Mouse (Mus musculus): ENCODE measurements at regions not wholly inside any gene's neighbourhood (a gene's known extent, or its start where the extent isn't known, plus 50 kb on each side); places are given as distances from the start of the nearest gene placed in this dataset.

DNA sequence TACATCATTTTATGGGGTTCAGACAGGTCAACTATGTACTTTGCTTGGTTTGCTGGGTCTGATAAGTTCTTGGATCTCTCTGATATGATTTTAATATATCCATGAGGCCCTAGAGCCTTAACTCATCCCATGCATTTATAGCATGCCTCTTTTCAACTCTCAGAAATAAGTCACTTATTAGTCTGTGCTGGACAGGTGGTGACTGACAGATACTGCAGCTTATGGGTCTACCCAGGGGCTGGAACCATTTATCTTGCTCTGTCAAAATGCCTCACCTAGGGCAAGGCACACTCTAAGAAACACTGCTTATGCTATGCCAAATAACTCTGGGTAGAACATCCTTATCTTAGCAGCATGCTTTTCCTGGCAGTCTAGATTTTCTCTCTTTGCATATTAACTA, 225.6 kb downstream of the Mbnl1 start:
- no peak for DNase-seq

DNA sequence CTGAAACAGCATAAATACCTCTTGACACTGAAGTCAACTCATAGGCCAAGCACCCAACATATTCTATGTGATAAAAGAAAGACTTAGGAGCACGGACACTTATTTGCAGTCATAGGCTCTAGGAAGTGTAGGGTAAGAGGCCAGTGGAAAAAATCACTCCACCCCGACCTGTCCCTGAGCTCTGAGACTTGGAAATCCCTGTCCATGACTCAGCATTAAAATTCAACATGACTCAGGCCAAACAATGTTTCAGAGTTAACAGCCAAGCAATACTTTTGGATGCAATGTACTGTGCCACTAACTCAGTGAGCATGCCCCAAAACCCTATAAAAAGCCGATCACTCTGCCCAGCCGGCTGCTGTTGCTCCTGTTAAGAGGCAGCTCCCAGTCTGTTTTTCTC, 234.5 kb downstream of the Mbnl1 start:
- no peak for DNase-seq

DNA sequence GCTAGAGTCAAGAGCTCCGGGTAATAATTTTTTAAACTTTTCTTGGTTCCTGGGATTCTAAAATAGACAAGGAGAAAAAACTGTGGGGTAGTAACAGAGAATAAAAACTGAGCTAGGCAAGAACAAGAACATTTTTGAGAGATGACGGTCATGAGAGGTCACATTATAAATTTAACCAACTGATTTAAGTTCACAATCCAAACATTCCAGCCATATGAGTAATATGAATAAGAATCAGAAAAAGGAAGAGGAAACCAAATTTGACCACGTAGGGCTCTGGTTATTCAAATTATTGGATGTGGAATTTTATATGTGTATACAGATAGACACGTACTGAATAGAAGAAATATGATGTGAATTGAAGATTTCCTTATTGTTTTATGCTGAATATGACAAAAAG, 240.3 kb downstream of the Mbnl1 start:
- no peak for DNase-seq

DNA sequence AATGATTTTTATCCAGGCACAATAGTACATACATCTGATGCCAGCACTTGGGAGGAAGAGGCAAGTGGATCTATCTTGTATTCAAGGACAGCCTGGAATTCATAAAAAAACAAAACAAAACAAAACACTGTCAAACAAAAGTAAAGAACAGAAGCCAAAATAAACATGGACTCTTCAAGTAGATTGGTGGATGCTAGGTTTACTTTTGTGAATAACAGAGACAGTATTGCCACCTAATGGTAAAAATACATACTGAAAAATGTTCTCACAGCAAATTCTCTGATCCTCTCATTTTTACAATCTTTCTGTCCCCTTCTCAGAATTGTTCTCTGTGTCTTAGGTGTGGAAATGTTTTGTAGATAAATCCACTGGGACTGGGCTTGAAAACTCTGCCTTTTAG, 247.7 kb downstream of the Mbnl1 start:
- no peak for DNase-seq

DNA sequence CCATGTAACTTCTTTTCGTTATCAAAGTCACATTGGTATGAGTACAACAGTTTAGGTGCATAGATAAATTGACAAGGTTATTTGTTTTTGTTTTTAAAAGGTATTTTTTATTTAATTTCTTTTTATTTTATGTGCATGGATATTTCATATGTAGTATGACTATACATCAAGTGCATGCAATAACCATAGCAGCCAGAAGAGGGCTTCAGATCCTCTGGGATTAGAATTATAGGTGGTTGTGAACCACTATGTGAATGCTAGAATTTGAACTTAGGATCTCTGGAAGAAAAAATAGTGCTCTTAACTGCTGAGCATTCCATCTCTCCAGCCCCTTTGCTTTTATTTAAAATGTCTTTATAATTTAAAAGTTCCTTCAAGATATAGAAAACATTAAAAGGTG, 258.7 kb downstream of the Mbnl1 start:
- DNase-seq = no peak

DNA sequence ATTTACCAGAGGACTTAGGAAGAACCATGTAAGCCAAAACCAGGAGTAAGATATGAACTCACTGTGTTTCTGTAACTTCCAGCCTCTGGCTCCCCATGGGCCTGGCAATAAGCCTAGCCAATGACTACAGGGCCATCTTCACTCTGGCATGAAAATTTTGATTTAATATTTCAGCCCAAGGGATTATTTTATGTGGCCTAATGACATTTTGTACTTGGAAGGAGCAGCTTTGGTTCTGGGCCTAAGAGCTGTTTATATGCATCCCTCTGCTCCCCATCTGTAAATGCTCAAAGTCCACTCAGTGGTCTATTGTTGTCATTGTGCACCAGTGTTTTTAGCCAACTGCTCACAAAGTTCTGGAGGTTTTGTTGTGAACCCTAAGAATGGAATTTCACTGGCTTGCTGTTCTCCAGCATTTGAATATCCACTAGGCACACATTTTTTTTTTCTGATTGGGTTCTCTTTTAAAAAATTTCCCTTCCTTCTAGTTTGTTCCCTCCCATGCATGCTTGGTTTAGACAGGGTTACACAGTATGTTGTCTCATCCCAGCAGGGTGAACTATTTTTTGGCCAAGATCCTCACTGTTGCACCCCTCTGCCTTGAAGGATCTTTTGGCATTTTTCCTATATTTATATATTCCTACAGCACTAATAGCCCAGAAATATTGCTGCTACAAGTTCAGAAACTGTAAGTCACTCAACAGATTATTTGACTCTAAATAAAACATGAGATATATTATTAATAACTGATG, 261.9 kb upstream of the P2ry1 start:
- peak; percentile 47 to 63 for DNase-seq

DNA sequence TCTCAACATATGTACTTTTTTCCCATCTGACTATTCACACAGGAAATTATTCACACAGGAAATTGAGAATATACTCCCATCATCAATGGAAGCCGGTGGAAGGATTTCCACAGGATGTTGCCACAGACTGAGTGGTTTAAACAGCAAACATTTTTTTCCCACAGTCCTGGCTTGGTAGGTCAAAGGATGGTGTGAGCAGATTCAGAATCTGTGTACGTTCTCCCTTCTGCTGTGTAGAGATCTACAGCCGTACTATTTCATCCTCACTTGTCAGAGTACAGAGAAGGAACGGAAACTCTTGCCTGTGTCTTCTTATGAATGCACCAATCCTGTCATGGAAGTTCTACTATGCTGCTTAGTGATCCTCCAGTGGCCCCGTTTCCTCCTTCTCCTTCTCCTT, 261.2 kb upstream of the P2ry1 start:
- no peak for DNase-seq

DNA sequence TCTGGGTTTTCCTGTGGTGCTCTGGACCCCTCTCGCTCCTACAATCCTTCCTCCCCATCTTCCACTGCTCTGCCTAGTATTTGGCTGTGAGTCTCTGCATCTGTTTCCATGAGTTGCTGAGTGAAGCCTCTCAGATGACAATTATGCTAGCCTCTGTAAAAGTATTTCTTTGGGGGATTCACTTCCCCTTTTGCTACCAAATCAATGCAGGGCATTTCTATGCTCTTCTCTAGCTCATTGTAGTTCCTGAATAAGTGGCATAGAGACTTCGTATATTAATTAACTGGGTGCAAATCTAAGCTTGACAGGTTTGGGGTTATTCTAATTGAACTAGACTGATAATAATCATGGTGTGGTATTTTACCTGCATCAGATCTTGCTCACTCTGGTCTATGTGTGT, 260.4 kb upstream of the P2ry1 start:
- DNase-seq = no peak

DNA sequence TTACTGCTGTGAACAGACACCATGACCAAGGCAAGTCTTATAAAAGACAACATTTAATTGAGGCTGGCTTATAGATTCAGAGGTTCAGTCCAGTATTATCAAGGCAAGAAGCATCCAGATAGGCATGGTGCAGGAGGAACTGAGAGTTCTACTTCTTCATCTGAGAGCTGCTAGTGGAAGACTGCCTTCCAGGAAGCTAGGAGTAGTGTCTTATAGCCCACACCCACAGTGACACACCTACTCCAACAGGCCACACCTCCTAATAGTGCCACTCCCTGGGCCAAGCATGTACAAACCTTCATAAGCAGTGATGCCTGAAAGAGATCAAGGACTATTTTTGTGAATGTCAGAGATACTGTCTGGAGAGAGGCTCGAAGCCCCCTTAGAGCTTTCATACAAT, 257.5 kb upstream of the P2ry1 start:
- no peak for DNase-seq

DNA sequence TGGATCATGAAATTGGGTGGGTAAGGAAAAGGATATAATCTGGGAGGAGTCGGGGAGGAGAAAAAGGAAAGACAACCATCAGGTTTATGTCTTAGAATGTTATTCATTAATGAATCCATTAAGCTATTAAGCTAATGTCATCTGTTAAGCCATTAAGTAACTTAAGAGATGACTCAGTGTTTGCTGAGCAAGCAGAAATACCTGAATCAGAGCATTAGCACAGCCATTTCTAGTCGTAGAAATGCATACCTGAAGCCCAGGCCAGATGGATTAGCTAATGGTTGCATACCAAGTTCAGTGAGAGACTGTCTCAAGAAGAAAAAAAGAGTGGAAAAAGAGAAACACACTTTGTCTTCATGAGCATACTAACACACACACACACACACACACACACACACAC, 244.0 kb upstream of the P2ry1 start:
- no peak for DNase-seq

DNA sequence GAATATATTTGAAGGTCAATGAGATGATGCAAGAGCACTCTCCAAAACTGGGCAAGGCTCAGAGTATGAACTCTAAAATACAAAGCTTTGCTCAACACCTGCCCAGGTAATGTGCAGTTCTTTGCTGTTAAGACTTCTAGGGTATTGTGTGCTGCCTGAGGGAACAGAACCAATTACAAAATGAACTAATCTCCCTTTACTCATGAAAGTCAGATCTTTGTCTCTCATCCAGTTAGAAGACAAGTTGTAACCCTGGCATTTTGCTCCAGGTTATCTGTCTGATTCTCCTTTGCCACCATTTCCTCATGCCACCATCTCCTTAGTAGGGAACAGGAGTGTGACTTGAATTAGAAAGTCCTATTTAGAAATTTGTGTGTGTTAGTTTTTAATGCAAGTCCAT, 243.5 kb upstream of the P2ry1 start:
- no peak for DNase-seq

DNA sequence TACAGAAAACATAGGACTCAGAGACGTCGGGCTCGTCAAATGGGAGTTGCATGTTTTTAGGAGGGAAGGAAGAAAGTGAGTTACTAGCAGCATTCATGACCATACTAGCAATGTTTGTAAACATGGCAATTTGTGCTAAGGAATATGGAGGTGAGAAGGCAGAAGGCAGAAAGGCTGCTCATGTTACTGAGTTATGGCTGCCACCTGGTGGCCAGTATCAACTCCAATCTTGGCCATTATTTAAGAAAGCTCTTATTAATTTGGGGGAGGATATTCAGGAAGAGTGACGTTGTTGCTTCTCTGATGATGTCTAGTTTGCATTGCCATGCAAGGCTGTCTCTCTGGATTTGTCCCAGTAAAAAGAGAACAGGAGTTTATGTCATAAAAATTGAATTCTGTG, 239.7 kb upstream of the P2ry1 start:
- DNase-seq = peak; percentile 29 to 65

DNA sequence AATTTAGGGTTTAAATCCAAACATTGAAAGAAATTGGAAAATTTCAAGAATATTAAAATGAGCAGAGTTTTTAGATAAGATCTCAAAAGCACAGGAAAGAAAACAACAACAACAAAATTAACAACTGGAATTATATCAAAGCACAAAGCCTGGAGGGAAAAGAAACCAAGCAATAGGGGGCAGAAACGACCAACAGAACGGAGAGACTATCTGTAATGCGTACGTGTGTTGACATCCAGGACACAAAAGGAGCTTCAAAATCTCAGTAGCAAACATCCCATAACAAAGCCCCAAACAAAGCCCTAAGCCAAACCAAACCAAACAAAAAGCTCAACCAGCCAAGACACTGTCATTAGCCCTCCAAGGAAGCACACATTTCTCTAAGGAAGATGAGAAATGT, 237.5 kb upstream of the P2ry1 start:
- no peak for DNase-seq

DNA sequence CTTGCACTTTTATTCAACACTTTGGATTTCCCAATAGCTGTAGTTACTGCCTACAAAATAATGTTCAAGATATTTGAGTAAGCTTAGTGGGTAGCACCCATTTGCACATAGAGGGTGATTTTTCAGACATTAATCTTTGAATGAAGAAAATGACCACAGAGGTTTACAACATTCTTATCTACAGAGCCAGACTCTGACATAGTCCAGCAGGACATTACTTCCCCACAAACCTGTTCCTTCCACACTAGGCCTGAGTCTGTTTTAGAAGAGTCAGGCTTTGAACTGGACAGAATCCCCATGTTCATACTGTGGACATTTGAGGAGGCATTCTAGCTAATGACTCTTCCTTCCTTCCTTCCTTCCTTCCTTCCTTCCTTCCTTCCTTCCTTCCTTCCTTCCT, 233.6 kb upstream of the P2ry1 start:
- DNase-seq = no peak

DNA sequence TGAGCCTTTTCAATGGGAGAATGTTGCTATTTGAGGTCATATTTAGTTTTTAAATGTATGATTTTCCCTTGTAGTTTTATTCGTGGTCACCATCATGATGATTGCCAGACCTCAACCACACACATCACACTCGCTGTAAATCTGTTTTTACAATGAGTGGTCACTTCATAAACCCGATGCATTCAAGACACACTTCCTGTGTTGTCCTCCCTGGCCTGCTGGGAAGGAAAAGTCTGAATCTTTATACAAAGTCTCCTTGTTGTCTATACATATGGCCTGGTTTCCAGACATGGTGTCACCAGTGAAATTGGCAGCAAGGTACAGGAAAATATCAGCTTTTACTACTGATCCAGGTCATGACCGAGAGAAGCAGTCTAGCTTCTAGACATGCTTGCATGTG, 230.7 kb upstream of the P2ry1 start:
- DNase-seq = no peak

DNA sequence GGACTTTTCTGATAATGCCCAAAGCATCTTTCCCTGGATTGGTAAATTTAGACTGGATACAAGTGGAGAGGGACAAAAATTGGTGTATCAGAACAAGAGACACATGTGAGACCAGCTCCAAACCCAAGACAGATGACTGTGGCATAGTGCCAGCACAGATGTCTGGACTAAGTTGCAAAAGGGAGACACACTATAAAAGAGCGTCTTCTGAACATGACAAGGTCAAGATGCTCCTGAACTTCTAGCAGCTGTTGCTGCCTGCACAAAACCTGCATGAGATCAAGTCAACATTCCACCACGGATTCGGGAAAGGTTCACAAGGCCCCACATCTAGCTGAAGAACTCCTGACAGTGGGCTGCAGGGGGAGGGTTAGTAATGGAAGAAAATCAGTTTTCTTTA, 229.2 kb upstream of the P2ry1 start:
- peak; percentile 36 to 55 for DNase-seq

DNA sequence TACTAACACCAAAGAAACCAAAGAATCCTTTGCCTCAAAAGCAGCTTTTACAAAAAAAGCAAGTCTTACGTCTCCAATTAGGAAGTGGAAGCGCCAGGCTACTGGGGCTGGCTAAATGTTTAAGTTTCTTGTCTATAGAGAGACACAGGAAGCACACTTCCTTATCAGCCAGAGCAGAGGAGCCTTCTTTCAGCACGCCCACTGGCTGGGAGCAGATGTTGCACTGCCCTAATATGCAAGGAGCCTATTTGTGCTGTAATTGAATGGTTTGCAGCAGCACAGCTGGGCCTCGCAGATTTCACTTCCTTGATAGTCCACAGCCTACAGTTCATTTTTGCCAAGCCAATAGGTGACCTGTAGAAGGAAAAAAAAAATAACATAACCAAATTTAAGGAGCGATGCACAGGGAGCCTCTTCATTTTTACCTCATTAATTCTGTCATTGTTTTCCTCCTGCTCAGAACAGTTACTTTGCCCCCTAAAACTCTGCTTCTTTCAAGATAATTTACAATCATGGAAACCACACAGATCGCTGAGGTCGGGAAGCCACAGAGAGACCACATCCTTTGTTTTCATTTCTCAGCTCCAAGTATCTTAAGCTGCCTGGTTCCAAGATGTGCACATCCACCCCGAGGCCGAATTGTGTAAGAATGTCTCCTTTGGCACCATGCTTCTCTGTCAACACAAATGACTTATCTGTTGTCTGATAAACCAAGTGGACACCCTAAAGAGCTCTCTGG, 217.3 kb upstream of the P2ry1 start:
- peak; percentile 53 to 71 for DNase-seq

DNA sequence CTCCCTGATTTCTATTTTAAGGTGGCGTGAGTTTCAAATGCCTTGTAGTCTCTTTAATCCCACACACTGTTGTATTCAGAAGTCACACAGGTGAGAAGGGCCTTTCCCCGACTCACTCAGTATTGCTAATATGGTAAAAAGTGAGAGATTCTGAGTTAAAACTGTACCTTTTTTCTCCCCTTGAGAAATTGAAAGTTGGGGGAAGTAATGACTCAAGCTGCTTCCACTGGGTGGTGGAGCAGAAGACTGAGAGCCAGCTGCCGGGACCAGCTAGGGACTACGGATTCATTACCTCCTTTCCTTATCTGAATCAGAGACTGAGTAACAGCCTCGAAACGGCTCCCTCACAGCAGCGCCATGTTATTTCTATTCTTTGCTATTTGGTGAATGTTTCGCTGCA, 214.6 kb upstream of the P2ry1 start:
- DNase-seq = no peak

DNA sequence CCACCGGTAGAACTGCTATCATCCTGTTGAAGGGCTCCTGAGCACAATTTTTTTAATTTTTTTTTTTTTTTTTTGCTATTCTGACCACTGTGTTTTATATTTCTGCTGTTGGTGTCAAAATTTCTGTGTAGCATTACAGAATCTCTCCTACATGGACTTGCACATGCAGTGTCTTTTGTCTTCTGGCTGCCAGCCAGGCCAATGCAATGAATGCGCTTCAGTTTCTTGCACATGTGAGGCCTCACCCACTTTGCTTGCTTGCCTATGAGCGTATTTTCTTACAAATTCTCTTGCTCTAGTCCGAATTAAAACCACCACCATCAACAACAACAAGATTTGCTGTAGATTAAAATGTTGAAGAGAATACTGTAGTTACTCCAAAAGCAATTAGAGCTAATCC, 213.2 kb upstream of the P2ry1 start:
- no peak for DNase-seq

DNA sequence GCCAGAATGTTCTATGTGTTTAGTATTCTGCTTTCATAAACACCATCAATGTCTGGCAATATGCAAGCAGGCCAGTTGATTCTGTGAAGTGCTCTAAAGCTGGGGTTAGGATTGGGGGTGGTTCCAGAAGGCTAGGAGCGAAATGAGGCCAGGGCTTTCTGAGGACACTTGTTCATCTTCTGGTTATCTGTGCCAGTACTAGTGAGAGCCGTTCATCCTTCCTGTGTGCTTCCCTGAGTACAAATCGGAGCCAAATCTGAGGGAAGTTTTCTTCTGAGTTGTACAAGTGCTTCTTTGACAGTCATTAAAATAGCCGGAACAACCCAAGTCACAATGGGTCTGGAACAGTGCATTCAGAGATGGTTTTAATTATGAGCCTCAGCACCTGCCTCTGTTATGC, 210.4 kb upstream of the P2ry1 start:
- no peak for DNase-seq

DNA sequence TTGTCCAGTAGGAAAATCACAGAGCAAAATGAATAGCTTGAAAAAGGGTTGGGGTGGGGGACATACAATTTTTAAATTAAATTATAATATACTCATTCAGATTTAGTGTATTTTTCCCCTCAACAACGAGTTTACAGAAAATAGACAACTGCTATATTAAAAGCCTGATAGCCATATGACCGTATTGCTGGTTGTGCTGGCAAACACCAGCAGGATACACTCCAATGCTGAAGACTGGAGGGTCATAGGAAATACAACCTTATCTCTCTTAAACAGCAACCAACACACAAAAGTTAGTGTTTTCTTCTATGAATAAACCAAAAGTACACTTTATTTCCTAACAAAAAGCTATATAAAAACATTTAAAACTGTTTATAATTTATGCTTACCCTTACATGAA, 206.4 kb upstream of the P2ry1 start:
- DNase-seq = no peak

DNA sequence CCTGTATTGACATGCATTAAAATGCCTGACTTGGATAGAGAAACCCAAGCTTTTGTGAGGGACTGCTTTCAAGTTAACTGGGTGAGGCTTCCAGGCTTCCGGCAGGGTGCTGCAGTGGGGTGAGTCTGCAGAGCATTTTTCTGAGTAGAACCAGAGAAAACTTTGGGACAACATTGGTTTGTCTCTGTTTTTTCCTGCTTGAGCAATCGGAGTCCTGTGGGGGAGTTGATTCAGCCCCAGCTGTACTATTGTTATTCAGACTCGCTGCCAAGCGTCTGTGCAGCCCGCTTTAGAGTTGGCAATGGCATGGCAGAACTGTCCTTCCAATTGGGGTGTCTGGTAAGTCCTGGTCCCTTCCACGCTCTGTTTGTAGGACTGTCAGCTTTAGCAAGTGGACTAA, 204.8 kb upstream of the P2ry1 start:
- peak; percentile 66 to 77 for DNase-seq

DNA sequence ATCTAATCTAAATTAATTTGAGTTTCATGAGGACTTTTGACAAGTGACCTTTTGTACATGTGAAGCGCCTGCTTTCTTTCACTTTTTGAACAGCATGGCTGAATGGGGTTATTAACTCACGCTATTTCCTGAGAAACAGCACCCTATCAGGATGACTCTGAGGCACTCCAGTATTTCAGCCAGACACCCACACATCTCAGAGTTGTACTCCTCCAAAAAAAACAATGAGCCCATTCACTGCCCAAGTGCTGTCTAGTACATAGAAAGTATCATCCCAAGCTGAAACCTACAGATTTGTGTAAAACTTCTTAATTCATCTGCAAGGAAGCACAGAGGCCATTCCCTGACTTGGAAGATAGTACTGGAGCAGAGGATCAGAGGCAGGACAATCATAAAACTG, 204.1 kb upstream of the P2ry1 start:
- DNase-seq = peak; percentile 28 to 35

DNA sequence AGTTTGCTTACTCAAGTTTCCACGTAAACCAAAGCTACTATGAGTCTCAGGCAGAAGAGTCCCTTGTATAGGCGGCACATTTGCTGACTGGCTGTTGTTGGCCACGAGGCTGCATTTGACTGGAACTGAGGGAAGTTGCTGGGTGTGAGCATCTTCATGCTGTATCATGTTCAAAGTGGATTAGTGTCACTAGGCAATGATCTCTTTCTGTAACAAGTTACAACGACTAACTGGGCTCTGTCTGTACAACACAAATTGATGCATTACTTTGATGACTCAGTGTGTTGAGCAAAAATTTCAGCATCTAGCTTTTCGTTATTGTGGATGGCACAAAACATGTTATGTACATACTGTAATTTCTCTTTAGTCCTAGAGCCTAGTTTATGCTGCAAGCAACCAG, 203.7 kb upstream of the P2ry1 start:
- no peak for DNase-seq
